Mouse (Mus musculus) neural tube, embryonic 13.5 days (tissue): ENCODE results near the gene Ikzf1. TPM values are rescaled to one million over a fixed set of nuclear protein-coding genes. Genes with fewer than 3 reads are reported as not detected.

ENCODE experiments used
- ATAC-seq: fragments of 200-750 bp; cut with Nextera tagmentation; 2 replicates; pipeline ENCODE4 v1.8.0; 2017; ENCODE audit warnings: low read depth, mild to moderate bottlenecking, moderate TSS enrichment, moderate library complexity
- H3K27ac ChIP-seq: fragments of 300-500 bp; sonication (generic); replicated peaks from 2 replicates; pipeline ENCODE4 v1.5.1; 2015; ENCODE audit warnings: moderate library complexity, mild to moderate bottlenecking, inconsistent platforms
- H3K27me3 ChIP-seq: fragments of 300-500 bp; sonication (generic); 2 replicates; pipeline ENCODE4 v1.6.1; 2015; ENCODE audit warnings: mild to moderate bottlenecking, inconsistent platforms
- H3K36me3 ChIP-seq: fragments of 300-500 bp; sonication (generic); 2 replicates; pipeline ENCODE4 v1.6.1; 2015; ENCODE audit warnings: mild to moderate bottlenecking, inconsistent platforms
- H3K4me1 ChIP-seq: fragments of 300-500 bp; sonication (generic); replicated peaks from 2 replicates; pipeline ENCODE4 v1.6.1; 2015; ENCODE audit warnings: inconsistent platforms
- H3K4me2 ChIP-seq: fragments of 300-500 bp; sonication (generic); 2 replicates; pipeline ENCODE4 v1.6.1; 2015; ENCODE audit warnings: inconsistent platforms, mild to moderate bottlenecking, moderate library complexity
- H3K4me3 ChIP-seq: fragments of 300-500 bp; sonication (generic); 2 replicates; pipeline ENCODE4 v1.5.1; 2015; ENCODE audit warnings: mild to moderate bottlenecking, inconsistent platforms
- H3K9ac ChIP-seq: fragments of 300-500 bp; sonication (generic); 2 replicates; pipeline ENCODE4 v1.6.1; 2015; ENCODE audit warnings: moderate library complexity, mild to moderate bottlenecking, inconsistent platforms
- H3K9me3 ChIP-seq: fragments of 300-500 bp; sonication (generic); 2 replicates; pipeline ENCODE4 v1.6.1; 2016; ENCODE audit warnings: inconsistent platforms
- WGBS: fragments of 180-500 bp; shearing (Covaris S2); methylation state at CpG from one replicate; pipeline ENCODE4 v1.1.7; 2015; 5-methylcytosine and 5-hydroxymethylcytosine counted together
- polyA plus RNA-seq: library from polyadenylated mRNA; unstranded; fragments of >200 nt; fragmentation: Nextera tagmentation; extraction: Ambion mirVana; gene quantifications from 2 replicates; pipeline ENCODE4 v1.2.1, GENCODE M21; 2015

Ikzf1 gene
- polyA plus RNA-seq, 1 experiment from 2014 or later, result 0.38 TPM

GRCm38 (mm10) chr11:11758883-11759282 lies 74.1 kb downstream of the Ikzf1 start:
- H3K9ac ChIP-seq, result no peak overlapping the region
- ATAC-seq, result no peak
- no peak overlapping the region for H3K4me2 ChIP-seq
- H3K36me3 ChIP-seq, result no peaks in the 10 kb centered on the region
- H3K27ac ChIP-seq, result no peak overlapping the region
- H3K27me3 ChIP-seq, result no peaks in the 10 kb centered on the region
- no peak overlapping the region for H3K4me3 ChIP-seq
- no peaks in the 10 kb centered on the region for H3K9me3 ChIP-seq
- WGBS, result 81% methylated on average over 1 of the region's 1 CpGs
- no peaks in the 10 kb centered on the region for H3K4me1 ChIP-seq

- Histone ChIP-seq H3K4me1 (no peaks in the 10 kb centered on the region), H3K27me3 (no peaks in the 10 kb centered on the region), H3K4me2 (no peak overlapping the region), H3K36me3 (no peaks in the 10 kb centered on the region), H3K9ac (no peak overlapping the region), H3K27ac (no peak overlapping the region), H3K9me3 (no peaks in the 10 kb centered on the region), H3K4me3 (no peak overlapping the region)
- WGBS, result 78% methylated on average over 4 of the region's 4 CpGs
- ATAC-seq, result no peak
Measured at GRCm38 (mm10) chr11:11763211-11763666, 78.4 kb downstream of the Ikzf1 start.

- WGBS, result 88% methylated on average over 1 of the region's 1 CpGs
- Histone ChIP-seq H3K4me2 (no peak overlapping the region), H3K27ac (no peak overlapping the region), H3K4me3 (no peak overlapping the region), H3K27me3 (no peaks in the 10 kb centered on the region), H3K36me3 (no peaks in the 10 kb centered on the region), H3K9ac (no peak overlapping the region), H3K4me1 (no peaks in the 10 kb centered on the region), H3K9me3 (no peaks in the 10 kb centered on the region)
- ATAC-seq, result no peak
Measured at GRCm38 (mm10) chr11:11765414-11765813, 80.6 kb downstream of the Ikzf1 start.

DNA sequence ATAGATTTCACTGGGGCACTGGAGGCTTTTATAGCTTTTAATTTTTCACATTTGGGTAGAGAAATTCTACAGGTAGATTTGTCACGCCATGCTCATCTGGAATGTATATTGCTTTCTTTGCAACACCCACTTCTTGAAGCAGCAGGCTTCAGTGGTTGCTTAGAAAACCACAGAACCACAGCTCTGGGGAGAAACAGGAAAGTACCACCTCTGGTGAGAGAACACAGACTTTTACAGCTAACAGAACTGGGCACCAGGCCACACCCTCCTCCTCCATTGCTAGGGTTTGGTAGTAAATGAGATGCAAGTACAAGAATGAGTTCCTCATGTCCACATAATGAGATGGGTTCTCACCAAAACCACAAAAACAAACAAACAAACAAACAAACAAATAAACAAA lies 81.3 kb downstream of the Ikzf1 start:
- Histone ChIP-seq H3K36me3 (no peaks in the 10 kb centered on the region), H3K9me3 (no peaks in the 10 kb centered on the region), H3K27ac (no peak overlapping the region), H3K4me2 (no peak overlapping the region), H3K4me1 (no peaks in the 10 kb centered on the region), H3K9ac (no peak overlapping the region), H3K27me3 (no peaks in the 10 kb centered on the region), H3K4me3 (no peak overlapping the region)
- 93% methylated on average over 1 of the region's 1 CpGs for WGBS
- no peak for ATAC-seq

DNA sequence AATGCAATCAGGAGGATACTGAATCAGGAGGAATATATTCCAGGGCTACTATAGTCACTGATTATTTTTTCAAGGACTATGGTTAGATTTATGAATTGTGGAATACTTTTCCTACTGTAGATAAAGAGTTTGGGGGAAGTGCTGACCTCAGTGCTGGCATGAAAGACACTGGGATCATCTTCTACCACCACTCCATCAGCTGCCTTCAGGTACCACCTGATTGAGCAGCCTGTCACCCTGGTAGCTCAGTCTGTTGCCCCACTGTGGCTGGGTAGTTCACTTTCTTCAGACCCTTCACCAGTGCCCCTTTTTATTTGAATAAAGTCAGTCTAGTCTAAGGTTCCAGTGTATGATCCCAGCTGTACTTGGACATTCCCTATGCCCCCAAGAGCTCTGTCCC lies 81.9 kb downstream of the Ikzf1 start:
- Histone ChIP-seq H3K27me3 (no peaks in the 10 kb centered on the region), H3K4me3 (no peak overlapping the region), H3K36me3 (no peaks in the 10 kb centered on the region), H3K9ac (no peak overlapping the region), H3K4me1 (no peaks in the 10 kb centered on the region), H3K27ac (no peak overlapping the region), H3K9me3 (no peaks in the 10 kb centered on the region), H3K4me2 (no peak overlapping the region)
- ATAC-seq, result no peak

DNA sequence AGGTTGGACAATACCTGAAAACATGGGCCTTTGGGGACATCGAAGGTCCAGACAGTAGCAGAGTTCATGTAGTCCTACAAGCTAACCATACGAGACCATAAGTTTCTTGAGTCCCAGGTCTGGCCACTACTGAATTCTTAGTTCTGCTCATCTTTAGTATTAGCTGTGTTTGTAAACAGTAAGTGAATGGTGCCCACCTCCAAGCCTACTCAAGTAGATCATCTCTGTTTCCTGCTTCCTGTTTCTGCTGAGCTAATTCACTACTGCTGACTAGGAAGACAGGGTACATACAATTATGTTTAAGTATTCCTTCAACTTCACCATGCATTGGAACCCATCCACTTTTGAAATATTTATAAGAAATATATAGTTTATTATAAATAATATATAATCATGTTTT lies 83.3 kb downstream of the Ikzf1 start:
- Histone ChIP-seq H3K4me3 (no peak overlapping the region), H3K27me3 (no peaks in the 10 kb centered on the region), H3K27ac (no peak overlapping the region), H3K9me3 (no peaks in the 10 kb centered on the region), H3K4me2 (no peak overlapping the region), H3K9ac (no peak overlapping the region), H3K36me3 (no peaks in the 10 kb centered on the region), H3K4me1 (no peaks in the 10 kb centered on the region)
- 93% methylated on average over 2 of the region's 2 CpGs for WGBS
- no peak for ATAC-seq

- H3K4me2 ChIP-seq, result no peak overlapping the region
- H3K4me3 ChIP-seq, result no peak overlapping the region
- no peaks in the 10 kb centered on the region for H3K4me1 ChIP-seq
- no peak overlapping the region for H3K9ac ChIP-seq
- no peak overlapping the region for H3K27ac ChIP-seq
- no peak for ATAC-seq
- no peaks in the 10 kb centered on the region for H3K36me3 ChIP-seq
- 95% methylated on average over 20 of the region's 20 CpGs for WGBS
- no peaks in the 10 kb centered on the region for H3K9me3 ChIP-seq
- H3K27me3 ChIP-seq, result no peaks in the 10 kb centered on the region
Measured at GRCm38 (mm10) chr11:11769281-11769680, 84.5 kb downstream of the Ikzf1 start.

GRCm38 (mm10) chr11:11770691-11771090 lies 85.9 kb downstream of the Ikzf1 start:
- no peak overlapping the region for H3K4me3 ChIP-seq

DNA sequence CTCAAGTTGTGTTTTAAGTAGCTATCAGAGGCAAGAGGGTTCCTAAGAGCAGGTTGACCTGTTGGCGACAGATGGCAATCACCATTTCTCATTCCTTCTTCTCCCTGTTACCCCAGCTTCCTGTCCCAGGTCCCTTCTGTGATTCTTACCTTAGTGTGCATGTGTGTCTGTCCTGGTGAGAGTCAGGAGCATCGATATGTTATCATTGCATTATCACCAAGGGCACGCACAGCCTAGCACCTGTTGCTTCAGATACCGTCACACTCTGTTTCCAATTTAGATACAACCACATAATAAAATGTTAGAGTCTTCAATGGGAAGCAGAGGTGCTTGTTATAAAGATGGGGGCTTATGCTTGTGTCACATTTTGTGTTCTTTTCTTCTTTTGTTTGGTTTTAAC lies 87.4 kb downstream of the Ikzf1 start:
- no peak overlapping the region for H3K9ac ChIP-seq
- no peak for ATAC-seq
- H3K4me2 ChIP-seq, result no peak overlapping the region
- no peaks in the 10 kb centered on the region for H3K27me3 ChIP-seq
- 96% methylated on average over 4 of the region's 4 CpGs for WGBS
- no peak overlapping the region for H3K4me3 ChIP-seq
- H3K27ac ChIP-seq, result no peak overlapping the region
- H3K36me3 ChIP-seq, result no peaks in the 10 kb centered on the region
- H3K9me3 ChIP-seq, result no peaks in the 10 kb centered on the region
- H3K4me1 ChIP-seq, result no peaks in the 10 kb centered on the region

More at GRCm38 (mm10) chr11:11770691-11771090, 85.9 kb downstream of the Ikzf1 start:
- Histone ChIP-seq H3K36me3 (no peaks in the 10 kb centered on the region), H3K4me1 (no peaks in the 10 kb centered on the region), H3K9ac (no peak overlapping the region), H3K27ac (no peak overlapping the region), H3K9me3 (no peaks in the 10 kb centered on the region), H3K27me3 (no peaks in the 10 kb centered on the region), H3K4me2 (no peak overlapping the region)
- no peak for ATAC-seq
- WGBS, result 79% methylated on average over 3 of the region's 3 CpGs

GRCm38 (mm10) chr11:11774384-11774783 lies 89.6 kb downstream of the Ikzf1 start:
- Histone ChIP-seq H3K4me1 (no peaks in the 10 kb centered on the region), H3K4me2 (no peak overlapping the region), H3K27ac (no peak overlapping the region), H3K9me3 (no peaks in the 10 kb centered on the region), H3K36me3 (no peaks in the 10 kb centered on the region), H3K27me3 (no peaks in the 10 kb centered on the region), H3K4me3 (no peak overlapping the region), H3K9ac (no peak overlapping the region)
- 94% methylated on average over 4 of the region's 4 CpGs for WGBS
- ATAC-seq, result no peak

DNA sequence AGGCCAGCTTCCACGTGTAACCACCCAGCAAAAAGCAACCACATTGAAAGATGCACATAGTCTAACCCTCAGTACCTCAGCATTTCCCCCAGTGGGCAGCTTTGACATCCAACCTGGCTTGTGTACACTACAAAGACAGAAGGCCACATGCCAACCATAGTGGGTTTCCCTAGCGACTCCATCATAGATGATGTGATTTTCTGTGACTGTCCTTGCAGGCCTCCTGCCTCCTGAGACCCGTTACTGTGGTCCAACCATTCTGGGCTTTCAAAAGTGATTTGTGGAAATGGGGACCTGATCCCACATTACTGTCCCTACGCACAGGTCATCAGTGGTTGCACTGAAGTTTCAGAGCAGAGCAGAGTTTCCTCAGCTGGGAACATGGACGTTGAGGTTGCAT lies 90.1 kb downstream of the Ikzf1 start:
- Histone ChIP-seq H3K4me2 (no peak overlapping the region), H3K9ac (no peak overlapping the region), H3K27ac (no peak overlapping the region), H3K9me3 (no peaks in the 10 kb centered on the region), H3K4me3 (no peak overlapping the region), H3K36me3 (no peaks in the 10 kb centered on the region), H3K4me1 (no peaks in the 10 kb centered on the region), H3K27me3 (no peaks in the 10 kb centered on the region)
- ATAC-seq, result no peak
- WGBS, result 89% methylated on average over 5 of the region's 5 CpGs

- Histone ChIP-seq H3K4me3 (no peak overlapping the region), H3K9me3 (no peaks in the 10 kb centered on the region), H3K4me1 (no peaks in the 10 kb centered on the region), H3K27ac (no peak overlapping the region), H3K4me2 (no peak overlapping the region), H3K9ac (no peak overlapping the region), H3K27me3 (no peaks in the 10 kb centered on the region), H3K36me3 (no peaks in the 10 kb centered on the region)
- no peak for ATAC-seq
- WGBS, result 76% methylated on average over 4 of the region's 4 CpGs
Measured at GRCm38 (mm10) chr11:11776071-11776821, 91.4 kb downstream of the Ikzf1 start.

DNA sequence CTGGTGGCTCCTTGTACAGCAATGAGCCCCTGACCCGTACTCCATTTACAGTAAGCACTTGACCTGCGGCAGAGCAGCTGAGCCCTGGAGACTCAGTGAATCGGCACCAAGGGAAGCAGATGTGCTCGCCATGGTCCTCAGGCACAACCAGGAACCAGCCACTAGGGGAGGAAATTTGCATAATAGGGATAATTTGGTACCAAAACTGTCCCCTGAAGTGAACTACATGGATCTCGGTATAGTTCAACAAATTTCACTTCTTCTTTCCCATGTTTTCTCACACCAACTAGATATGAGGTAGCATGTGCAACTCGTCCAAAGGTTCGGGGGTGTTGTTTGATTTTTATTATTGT lies 92.0 kb downstream of the Ikzf1 start:
- ATAC-seq, result no peak
- no peak overlapping the region for H3K4me2 ChIP-seq
- H3K27me3 ChIP-seq, result no peaks in the 10 kb centered on the region
- H3K4me3 ChIP-seq, result no peak overlapping the region
- H3K4me1 ChIP-seq, result no peaks in the 10 kb centered on the region
- H3K36me3 ChIP-seq, result no peaks in the 10 kb centered on the region
- no peak overlapping the region for H3K9ac ChIP-seq
- no peaks in the 10 kb centered on the region for H3K9me3 ChIP-seq
- WGBS, result 85% methylated on average over 7 of the region's 7 CpGs
- no peak overlapping the region for H3K27ac ChIP-seq
